Mouse (Mus musculus) spleen, adult 2 months (tissue): ENCODE results near the gene Rbm12. TPM values are rescaled to one million over a fixed set of nuclear protein-coding genes. Genes with fewer than 3 reads are reported as not detected.

Experiments
- DNase-seq, 2 experiments: peaks; one replicate each; pipeline versions ENCODE4 v3.0.0 to v3.0.0-alpha.2; 2012 to 2021; ENCODE audit warnings: low spot score in 2 of 2, low read depth in 1 of 2
- H3K27ac ChIP-seq: fragments of 200-500 bp; 2 replicates; pipeline ENCODE4 v1.5.1; 2012; ENCODE audit warnings: low read length, inconsistent platforms; ENCODE audit not compliant: insufficient read depth
- H3K27me3 ChIP-seq: fragments of 200-500 bp; 2 replicates; pipeline ENCODE4 v1.6.1; 2012; ENCODE audit warnings: mild to moderate bottlenecking, moderate library complexity, low read length, inconsistent platforms; ENCODE audit not compliant: control insufficient read depth, insufficient read depth
- H3K36me3 ChIP-seq: fragments of 200-500 bp; 2 replicates; pipeline ENCODE4 v1.6.1; 2012; ENCODE audit warnings: mild to moderate bottlenecking, low read length, inconsistent platforms; ENCODE audit not compliant: control insufficient read depth, insufficient read depth
- H3K4me1 ChIP-seq: fragments of 200-500 bp; 2 replicates; pipeline ENCODE4 v1.6.1; 2011; ENCODE audit warnings: inconsistent platforms; ENCODE audit not compliant: control insufficient read depth, insufficient read depth, insufficient read length
- H3K4me3 ChIP-seq: fragments of 200-500 bp; 2 replicates; pipeline ENCODE4 v1.5.1; 2011; ENCODE audit warnings: mild to moderate bottlenecking, inconsistent platforms; ENCODE audit not compliant: insufficient read depth, insufficient read length; ENCODE audit errors: extremely low read depth
- CTCF ChIP-seq: fragments of 200-500 bp; IDR thresholded peaks from 2 replicates; pipeline ENCODE4 v1.5.1; 2011; ENCODE audit warnings: mild to moderate bottlenecking, inconsistent platforms; ENCODE audit not compliant: insufficient read depth, insufficient read length, insufficient replicate concordance; ENCODE audit errors: extremely low read depth
- POLR2A ChIP-seq: fragments of 200-500 bp; IDR thresholded peaks from 2 replicates; pipeline ENCODE4 v1.6.1; 2011; ENCODE audit warnings: low read depth, low read length, inconsistent platforms
- WGBS: fragments of 180-500 bp; shearing (Covaris S2); methylation state at CpG from one replicate; pipeline ENCODE4 v1.1.7; 2018; 5-methylcytosine and 5-hydroxymethylcytosine counted together
- polyA plus RNA-seq: library from polyadenylated mRNA; depleted of rRNA; stranded (reverse); fragments of >200 nt; gene quantifications from 2 replicates; pipeline ENCODE4 v1.2.3, GENCODE M21; 2012

Gene Rbm12
- polyA plus RNA-seq, 1 experiment, result 25.3 TPM

DNA sequence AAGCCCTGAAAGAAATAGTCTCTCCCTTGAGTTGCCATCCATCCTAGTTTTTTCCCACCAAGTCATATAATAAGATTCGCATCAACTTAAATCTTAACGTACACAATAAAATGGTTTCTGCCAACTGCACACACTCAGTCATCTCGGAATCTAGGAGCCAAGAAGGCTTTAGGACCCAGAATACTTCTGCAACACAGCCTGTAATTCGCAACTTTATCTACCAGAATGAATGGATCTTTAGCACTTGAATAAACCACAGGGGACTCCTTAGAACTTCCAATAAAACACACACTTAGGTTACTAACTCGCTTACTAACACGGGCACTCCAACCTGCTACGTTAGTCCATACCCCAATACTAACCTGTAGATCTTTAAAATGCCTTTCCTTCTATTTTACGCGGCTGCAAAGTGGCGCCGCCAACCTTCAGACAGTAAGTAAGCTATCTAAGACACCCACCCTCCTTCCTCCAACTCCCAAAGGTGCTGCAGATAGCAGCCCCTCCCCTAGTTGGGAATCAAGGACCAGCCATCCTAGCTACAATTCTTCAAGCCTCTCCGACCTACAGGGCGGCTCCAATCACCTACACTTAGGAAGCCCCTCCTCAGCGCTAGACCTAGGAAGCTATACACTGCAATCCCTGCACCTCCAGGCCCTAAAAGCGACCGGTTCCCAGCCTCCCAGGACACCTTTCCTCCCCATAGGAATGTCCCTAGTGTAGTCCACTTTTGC lies 986 bp downstream of the Rbm12 start:
- peaks cover 2% of the 10 kb centered on the region; the same call in 1 of the 2 replicates for H3K4me1 ChIP-seq
- H3K4me3 ChIP-seq, result peak overlapping the region; percentile 98
- TF ChIP-seq CTCF, result no peak
- TF ChIP-seq POLR2A, result no peak
- no peaks in the 10 kb centered on the region for H3K27me3 ChIP-seq
- peak overlapping the region; percentile 95; the same call in 1 of the 2 replicates for H3K27ac ChIP-seq
- WGBS, result 1% methylated on average over 16 of the region's 16 CpGs
- DNase-seq, result no peak
- no peaks in the 10 kb centered on the region for H3K36me3 ChIP-seq

DNA sequence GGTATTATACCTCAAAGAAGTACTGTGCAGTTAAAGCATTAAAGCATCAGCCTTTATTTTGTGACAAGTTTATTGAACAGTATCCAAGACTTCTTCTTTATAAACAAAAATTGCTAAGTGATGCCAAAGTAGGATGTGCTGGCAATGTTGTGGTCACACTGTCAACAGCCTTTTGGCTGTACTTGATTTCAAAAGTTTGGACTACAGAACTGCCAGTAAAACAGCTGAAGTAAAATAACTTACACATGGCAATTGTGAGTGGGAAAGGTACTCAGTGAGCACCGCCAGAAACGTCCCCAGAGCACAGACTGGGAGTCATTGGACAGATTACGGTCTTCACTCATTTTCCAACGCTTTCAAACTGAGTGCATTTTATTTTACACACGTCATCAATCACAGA lies 19.9 kb downstream of the Rbm12 start:
- TF ChIP-seq POLR2A (no peak), CTCF (no peak)
- H3K4me3 ChIP-seq, result no peak overlapping the region
- 81% methylated on average over 5 of the region's 5 CpGs for WGBS
- peaks cover 14% of the 10 kb centered on the region for H3K36me3 ChIP-seq
- H3K27ac ChIP-seq, result no peak overlapping the region
- no peak for DNase-seq
- H3K4me1 ChIP-seq, result no peaks in the 10 kb centered on the region
- no peaks in the 10 kb centered on the region for H3K27me3 ChIP-seq

DNA sequence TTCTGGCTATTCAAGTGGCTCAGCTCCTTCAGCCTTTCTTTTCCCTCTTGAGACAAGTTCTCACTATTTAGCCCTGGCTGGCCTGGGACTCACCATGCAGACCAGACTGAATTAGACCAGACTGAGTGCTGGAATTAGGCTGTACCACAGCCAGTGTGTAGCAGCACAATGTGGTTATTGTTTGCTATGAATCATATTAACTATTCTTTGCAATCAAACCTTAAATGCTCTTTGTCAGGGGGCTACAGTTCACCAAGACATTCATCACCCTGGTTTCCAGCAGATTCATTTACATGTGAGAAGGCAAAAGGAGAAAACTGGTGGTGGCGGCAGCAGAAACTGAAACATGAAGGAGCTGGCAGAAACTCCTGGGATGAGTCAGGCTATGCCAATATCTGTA lies 22.0 kb downstream of the Rbm12 start:
- DNase-seq, result no peak
- Histone ChIP-seq H3K27ac (no peak overlapping the region), H3K4me3 (no peak overlapping the region), H3K4me1 (no peaks in the 10 kb centered on the region), H3K27me3 (no peaks in the 10 kb centered on the region), H3K36me3 (no peaks in the 10 kb centered on the region; the same call in 1 of the 2 replicates)
- TF ChIP-seq CTCF (no peak), POLR2A (no peak)
- WGBS, result 95% methylated on average over 1 of the region's 1 CpGs

DNA sequence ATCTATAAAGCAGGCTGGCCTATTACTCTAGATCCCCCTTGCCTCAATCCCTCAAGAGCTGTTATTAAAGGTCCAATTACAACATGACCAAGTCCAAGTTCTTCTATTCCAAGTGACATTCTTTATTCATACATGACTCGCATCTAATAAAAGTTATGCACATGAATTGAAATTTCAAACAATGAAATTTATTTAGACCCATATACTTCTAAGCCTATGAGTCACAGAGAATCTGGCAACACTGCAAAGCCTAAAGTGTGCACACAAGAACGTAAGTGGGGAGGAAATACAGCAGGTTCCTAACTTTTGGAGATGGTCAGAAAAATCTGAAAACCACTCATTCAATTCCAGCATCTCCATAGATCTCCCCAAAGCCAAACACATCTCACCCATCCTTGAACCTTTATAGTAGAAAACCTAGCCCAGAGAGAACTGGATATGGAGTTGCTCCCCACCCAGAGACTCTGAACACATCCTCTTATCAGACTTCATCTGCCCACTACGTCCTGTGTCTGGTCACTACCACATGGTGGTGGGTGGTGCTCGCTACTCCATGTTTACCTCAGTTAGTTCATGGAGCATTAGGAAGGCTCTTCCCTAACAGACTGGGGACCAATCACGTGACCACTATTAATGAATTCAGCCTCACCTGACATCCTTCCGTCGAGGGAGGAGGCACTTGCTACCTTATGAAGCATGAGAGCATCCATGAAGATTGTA lies 24.2 kb downstream of the Rbm12 start:
- TF ChIP-seq CTCF (no peak), POLR2A (no peak)
- Histone ChIP-seq H3K4me3 (no peak overlapping the region), H3K36me3 (no peaks in the 10 kb centered on the region; the same call in 1 of the 2 replicates), H3K27ac (no peak overlapping the region), H3K27me3 (no peaks in the 10 kb centered on the region), H3K4me1 (no peaks in the 10 kb centered on the region)
- WGBS, result 85% methylated on average over 7 of the region's 7 CpGs
- DNase-seq, result no peak

DNA sequence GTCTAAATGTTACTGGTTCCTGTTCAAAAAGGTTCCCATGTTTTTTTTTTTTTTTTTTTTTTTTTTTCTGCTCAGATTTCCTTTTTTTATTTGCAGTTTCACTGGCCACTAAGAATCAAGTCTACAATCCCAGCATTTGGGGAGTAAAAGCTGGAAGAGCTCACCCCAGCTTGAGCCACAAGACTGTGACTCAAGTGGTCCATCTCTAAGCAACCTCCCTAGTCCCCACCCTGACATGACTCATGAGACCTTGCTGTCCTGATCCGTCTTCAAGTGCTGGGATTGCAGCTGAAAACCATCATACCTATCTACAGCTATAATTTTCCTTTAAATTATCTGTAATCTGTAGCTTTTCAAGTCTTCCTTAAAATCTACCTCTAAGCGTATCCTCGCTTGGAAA lies 27.2 kb downstream of the Rbm12 start:
- no peak for DNase-seq
- TF ChIP-seq CTCF, result no peak
- no peak for TF ChIP-seq POLR2A
- H3K27ac ChIP-seq, result no peak overlapping the region
- no peaks in the 10 kb centered on the region for H3K27me3 ChIP-seq
- no peaks in the 10 kb centered on the region for H3K36me3 ChIP-seq
- WGBS, result 88% methylated on average over 3 of the region's 3 CpGs
- H3K4me1 ChIP-seq, result no peaks in the 10 kb centered on the region
- H3K4me3 ChIP-seq, result no peak overlapping the region

DNA sequence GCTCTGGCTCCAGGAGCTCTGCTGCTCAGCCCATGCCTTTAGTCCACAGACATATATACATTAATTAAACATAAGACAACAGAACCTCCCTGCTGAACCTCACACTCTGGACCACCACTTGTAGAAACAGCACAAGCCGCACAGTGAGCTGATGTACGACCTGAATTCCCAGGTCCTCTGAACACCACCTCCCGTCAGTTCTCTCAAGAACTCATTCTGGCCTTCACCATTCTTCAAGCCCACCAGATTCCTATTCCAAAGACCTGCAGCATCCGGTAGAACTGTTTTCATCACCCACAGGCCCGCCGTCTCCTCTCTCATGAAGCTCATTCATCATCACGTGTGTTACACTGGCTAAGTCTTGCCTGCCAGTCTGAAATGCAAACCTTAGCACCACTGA lies 31.4 kb downstream of the Rbm12 start:
- DNase-seq, result no peak
- Histone ChIP-seq H3K27me3 (no peaks in the 10 kb centered on the region), H3K27ac (no peak overlapping the region), H3K4me1 (no peaks in the 10 kb centered on the region), H3K4me3 (no peak overlapping the region), H3K36me3 (peaks cover 18% of the 10 kb centered on the region)
- no peak for TF ChIP-seq CTCF
- TF ChIP-seq POLR2A, result no peak
- WGBS, result 96% methylated on average over 7 of the region's 7 CpGs

DNA sequence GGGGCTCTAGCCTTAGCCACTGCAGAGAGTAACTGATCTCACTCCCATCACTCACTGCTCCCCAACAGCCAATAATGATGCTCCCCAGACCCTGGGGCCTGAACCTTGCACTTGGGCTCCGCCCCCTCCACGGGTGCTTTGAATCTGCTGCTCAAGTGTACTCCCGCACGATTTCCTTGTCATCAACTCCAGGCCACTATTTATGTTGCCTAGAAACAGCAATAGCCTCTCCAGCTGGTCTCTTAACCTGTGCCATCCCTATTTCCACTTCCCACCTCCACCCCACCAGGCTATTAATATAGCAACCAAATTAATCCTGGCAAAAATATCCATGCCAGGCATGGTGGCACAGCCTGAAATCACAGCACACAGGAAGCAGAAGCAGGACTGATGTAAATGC lies 32.1 kb downstream of the Rbm12 start:
- TF ChIP-seq CTCF (no peak), POLR2A (no peak)
- no peak for DNase-seq

More for the DNA sequence above, 32.1 kb downstream of the Rbm12 start:
- no peaks in the 10 kb centered on the region for H3K27me3 ChIP-seq
- peaks cover 18% of the 10 kb centered on the region for H3K36me3 ChIP-seq
- H3K27ac ChIP-seq, result no peak overlapping the region
- no peak overlapping the region for H3K4me3 ChIP-seq
- no peaks in the 10 kb centered on the region for H3K4me1 ChIP-seq
- 64% methylated on average over 4 of the region's 4 CpGs for WGBS
